Mouse (Mus musculus): ENCODE measurements around the gene Pbrm1. TPM values are rescaled to one million over a fixed set of nuclear protein-coding genes. Genes with fewer than 3 reads are reported as not detected.

The Pbrm1 gene
- polyA plus RNA-seq, 2 experiments: 29.5 to 88.5 TPM

- no peak for DNase-seq (ENCODE audit: low spot score)
- 86% methylated on average over 7 of the region's 7 CpGs for WGBS
- peaks cover 38% of the 10 kb centered on the region for H3K4me1 ChIP-seq (ENCODE audit: control insufficient read depth, insufficient read depth, low read length)
Observed at GRCm38 (mm10) chr14:31132491-31132975, 113.6 kb downstream of the Pbrm1 start.

GRCm38 (mm10) chr14:31133023-31133665, 114.2 kb downstream of the Pbrm1 start:
- DNase-seq (ENCODE audit: low spot score) (peak; percentile 65), ATAC-seq (ENCODE audit: low FRiP score, low read depth) (no peak)
- H3K27ac ChIP-seq (replicated peaks; ENCODE audit: low read depth, low read length): peak overlapping the region; percentile 11; the same call in 1 of the 2 replicates
- H3K4me2 ChIP-seq (replicated peaks; ENCODE audit: low read depth, low read length, severe bottlenecking): peak overlapping the region; percentile 86
- H3K36me3 ChIP-seq (ENCODE audit: control insufficient read depth, insufficient read depth, low read length): peaks cover 42% of the 10 kb centered on the region
- peaks cover 36% of the 10 kb centered on the region for H3K4me1 ChIP-seq (ENCODE audit: control insufficient read depth, insufficient read depth, low read length)
- no peak for TF ChIP-seq POLR2A (IDR thresholded peaks at IDR 0.05; ENCODE audit: borderline replicate concordance, extremely low read depth, insufficient read depth, insufficient read length)
- H3K9ac ChIP-seq (ENCODE audit: low read depth, low read length, severe bottlenecking): 0 out of 2 replicates have a peak overlapping the region, but pooled peaks have one; percentile 31
- no peaks in the 10 kb centered on the region for H3K27me3 ChIP-seq (ENCODE audit: control insufficient read depth, insufficient read depth, low read length)
- WGBS: 49% methylated on average over 11 of the region's 11 CpGs
- H3K4me3 ChIP-seq (replicated peaks; ENCODE audit: low read length): peak overlapping the region; percentile 91
- H3K9me3 ChIP-seq (ENCODE audit: control insufficient read depth, low read length): no peaks in the 10 kb centered on the region

More at GRCm38 (mm10) chr14:31132491-31132975, 113.6 kb downstream of the Pbrm1 start:
- ATAC-seq (ENCODE audit: low FRiP score, low read depth): no peak
- Histone ChIP-seq H3K9me3 (ENCODE audit: control insufficient read depth, low read length) (no peaks in the 10 kb centered on the region), H3K4me2 (replicated peaks; ENCODE audit: low read depth, low read length, severe bottlenecking) (peak overlapping the region; percentile 86), H3K36me3 (ENCODE audit: control insufficient read depth, insufficient read depth, low read length) (peaks cover 36% of the 10 kb centered on the region), H3K4me3 (replicated peaks; ENCODE audit: low read length) (peak overlapping the region; percentile 91), H3K27ac (replicated peaks; ENCODE audit: low read depth, low read length) (0 out of 2 replicates have a peak overlapping the region, but pooled peaks have one; percentile 11), H3K27me3 (ENCODE audit: control insufficient read depth, insufficient read depth, low read length) (no peaks in the 10 kb centered on the region), H3K9ac (ENCODE audit: low read depth, low read length, severe bottlenecking) (peak overlapping the region; percentile 31; the same call in 1 of the 2 replicates)
- TF ChIP-seq POLR2A (IDR thresholded peaks at IDR 0.05; ENCODE audit: borderline replicate concordance, extremely low read depth, insufficient read depth, insufficient read length): no peak

GRCm38 (mm10) chr14:31134015-31135000, 115.4 kb downstream of the Pbrm1 start:
- Histone ChIP-seq H3K4me1 (ENCODE audit: control insufficient read depth, insufficient read depth, low read length) (peaks cover 35% of the 10 kb centered on the region), H3K9me3 (ENCODE audit: control insufficient read depth, low read length) (no peaks in the 10 kb centered on the region), H3K36me3 (ENCODE audit: control insufficient read depth, insufficient read depth, low read length) (peaks cover 54% of the 10 kb centered on the region), H3K4me3 (replicated peaks; ENCODE audit: low read length) (no peak overlapping the region), H3K9ac (ENCODE audit: low read depth, low read length, severe bottlenecking) (no peak overlapping the region), H3K4me2 (replicated peaks; ENCODE audit: low read depth, low read length, severe bottlenecking) (no peak overlapping the region), H3K27ac (replicated peaks; ENCODE audit: low read depth, low read length) (no peak overlapping the region), H3K27me3 (ENCODE audit: control insufficient read depth, insufficient read depth, low read length) (no peaks in the 10 kb centered on the region)
- 82% methylated on average over 25 of the region's 25 CpGs for WGBS
- TF ChIP-seq POLR2A (IDR thresholded peaks at IDR 0.05; ENCODE audit: borderline replicate concordance, extremely low read depth, insufficient read depth, insufficient read length): no peak
- ATAC-seq (ENCODE audit: low FRiP score, low read depth) (no peak), DNase-seq (ENCODE audit: low spot score) (no peak)

- Histone ChIP-seq H3K9me3 (ENCODE audit: control insufficient read depth, low read length) (no peaks in the 10 kb centered on the region), H3K27me3 (ENCODE audit: control insufficient read depth, insufficient read depth, low read length) (no peaks in the 10 kb centered on the region), H3K27ac (replicated peaks; ENCODE audit: low read depth, low read length) (no peak overlapping the region), H3K9ac (ENCODE audit: low read depth, low read length, severe bottlenecking) (no peak overlapping the region), H3K4me1 (ENCODE audit: control insufficient read depth, insufficient read depth, low read length) (peaks cover 29% of the 10 kb centered on the region), H3K4me2 (replicated peaks; ENCODE audit: low read depth, low read length, severe bottlenecking) (no peak overlapping the region), H3K4me3 (replicated peaks; ENCODE audit: low read length) (no peak overlapping the region), H3K36me3 (ENCODE audit: control insufficient read depth, insufficient read depth, low read length) (peaks cover 68% of the 10 kb centered on the region)
- DNase-seq (ENCODE audit: low spot score) (no peak), ATAC-seq (ENCODE audit: low FRiP score, low read depth) (no peak)
- no peak for TF ChIP-seq POLR2A (IDR thresholded peaks at IDR 0.05; ENCODE audit: borderline replicate concordance, extremely low read depth, insufficient read depth, insufficient read length)
- 90% methylated on average over 34 of the region's 34 CpGs for WGBS
Observed at GRCm38 (mm10) chr14:31135495-31136410, 116.8 kb downstream of the Pbrm1 start.
